Mouse (Mus musculus): ENCODE results near the gene Kcnmb3. TPM values are rescaled to one million over a fixed set of nuclear protein-coding genes. Genes with fewer than 3 reads are reported as not detected.

Gene Kcnmb3
- total and polyA plus RNA-seq, 3 experiments: not detected

DNA sequence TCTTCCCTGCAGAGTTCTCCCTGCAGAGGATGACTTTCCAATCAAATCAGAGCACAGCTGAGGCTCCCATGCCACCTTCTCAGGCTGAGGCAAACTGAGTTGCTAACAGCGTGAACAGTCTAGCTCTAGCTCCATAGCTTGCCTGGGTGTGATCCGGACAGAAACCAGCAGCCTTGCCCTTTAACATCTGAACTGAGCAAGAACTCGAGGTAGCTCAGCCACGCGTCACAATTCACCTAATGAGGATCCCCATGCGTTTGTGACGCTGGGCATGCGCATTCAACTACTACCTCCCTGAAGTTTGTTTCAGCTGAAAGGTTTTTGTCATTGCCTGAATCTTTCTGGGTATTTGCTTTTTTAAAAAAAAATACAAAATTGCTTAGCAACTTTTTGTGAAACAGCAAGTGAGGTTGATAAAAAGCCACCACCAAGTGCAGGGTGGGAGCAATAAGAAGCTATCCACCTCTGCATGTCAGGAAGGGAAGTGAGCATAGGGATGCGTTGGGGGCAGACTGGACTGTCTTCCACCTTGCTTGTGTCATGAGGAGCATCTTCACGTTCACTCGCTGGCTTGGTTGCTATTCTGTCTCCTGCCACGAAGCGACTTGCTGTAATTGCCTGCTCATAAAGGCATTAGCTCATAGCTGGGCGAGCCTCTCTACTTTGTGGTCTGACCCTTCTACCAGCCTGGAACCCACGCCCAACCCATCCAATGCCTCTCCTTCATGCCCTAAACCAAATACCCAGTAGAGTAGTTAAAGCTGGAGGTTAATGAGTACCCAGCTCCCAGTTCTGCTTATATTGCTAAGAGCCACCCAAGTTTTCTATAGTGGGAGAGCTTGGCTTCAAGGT is 1.7 kb downstream of the Kcnmb3 start:
- Histone ChIP-seq H3K27me3 (ENCODE audit: control insufficient read depth in 1 of 2, insufficient read depth in 2 of 2, low read length in 2 of 2) (peaks cover 0 to 3% of the 10 kb centered on the region in 2 experiments; a peak in 1 of 4 replicates), H3K4me1 (ENCODE audit: control insufficient read depth in 1 of 2, insufficient read depth in 2 of 2, low read length in 2 of 2) (peaks cover 0 to 2% of the 10 kb centered on the region in 2 experiments; a peak in 1 of 4 replicates), H3K9ac (ENCODE audit: control insufficient read depth, low read depth, low read length, poor library complexity, severe bottlenecking) (no peak overlapping the region), H3K9me3 (replicated peaks; ENCODE audit: insufficient read depth, low read length) (no peaks in the 10 kb centered on the region), H3K27ac (ENCODE audit: control insufficient read depth, low read depth, low read length) (no peak overlapping the region), H3K79me2 (ENCODE audit: control insufficient read depth, insufficient read depth, low read length, poor library complexity) (no peaks in the 10 kb centered on the region), H3K36me3 (ENCODE audit: control insufficient read depth in 1 of 2, insufficient read depth in 2 of 2, low read length in 2 of 2) (no peaks in the 10 kb centered on the region), H3K4me3 (ENCODE audit: control insufficient read depth in 1 of 2, insufficient read depth in 1 of 2, low read depth in 2 of 2, low read length in 2 of 2) (no peak overlapping the region)
- no peak for DNase-seq (ENCODE audit: low read depth, low spot score)
- TF ChIP-seq GATA1 (IDR thresholded peaks at IDR 0.05; ENCODE audit: low read depth, low read length) (no peak), MYC (IDR thresholded peaks at IDR 0.05; ENCODE audit: low read depth, low read length) (no peak), MAFK (IDR thresholded peaks at IDR 0.05; ENCODE audit: borderline replicate concordance, low read depth, low read length) (no peak), CTCF (IDR thresholded peaks at IDR 0.05 in 2 of 3, conservative IDR thresholded peaks at IDR 0.05 in 1 of 3; ENCODE audit: control insufficient read depth in 1 of 3, insufficient read depth in 1 of 3, low read depth in 2 of 3, low read length in 3 of 3, poor library complexity in 1 of 3, severe bottlenecking in 1 of 3) (no peak), POLR2AphosphoS2 (IDR thresholded peaks at IDR 0.05; ENCODE audit: low read length) (no peak), MAX (IDR thresholded peaks at IDR 0.05; ENCODE audit: low read length) (no peak), TAL1 (IDR thresholded peaks at IDR 0.05; ENCODE audit: low read length) (no peak), UBTF (IDR thresholded peaks at IDR 0.05; ENCODE audit: borderline replicate concordance, insufficient read depth, low read depth, low read length) (no peak), ZNF384 (IDR thresholded peaks at IDR 0.05; ENCODE audit: low read depth, low read length) (no peak), MEF2A (IDR thresholded peaks at IDR 0.05; ENCODE audit: extremely low read depth, insufficient replicate concordance, low read depth, low read length, poor library complexity, severe bottlenecking) (no peak), RAD21 (IDR thresholded peaks at IDR 0.05; ENCODE audit: low read depth, low read length) (no peak), ZMIZ1 (IDR thresholded peaks at IDR 0.05; ENCODE audit: low read depth, low read length) (no peak), TCF12 (IDR thresholded peaks at IDR 0.05; ENCODE audit: low read depth, low read length) (no peak), JUND (IDR thresholded peaks at IDR 0.05; ENCODE audit: low read depth, low read length) (no peak), E2F4 (IDR thresholded peaks at IDR 0.05; ENCODE audit: borderline replicate concordance, low read depth, low read length) (no peak), GABPA (IDR thresholded peaks at IDR 0.05; ENCODE audit: low read depth, low read length) (no peak), HCFC1 (IDR thresholded peaks at IDR 0.05; ENCODE audit: low read depth, low read length) (no peak)

DNA sequence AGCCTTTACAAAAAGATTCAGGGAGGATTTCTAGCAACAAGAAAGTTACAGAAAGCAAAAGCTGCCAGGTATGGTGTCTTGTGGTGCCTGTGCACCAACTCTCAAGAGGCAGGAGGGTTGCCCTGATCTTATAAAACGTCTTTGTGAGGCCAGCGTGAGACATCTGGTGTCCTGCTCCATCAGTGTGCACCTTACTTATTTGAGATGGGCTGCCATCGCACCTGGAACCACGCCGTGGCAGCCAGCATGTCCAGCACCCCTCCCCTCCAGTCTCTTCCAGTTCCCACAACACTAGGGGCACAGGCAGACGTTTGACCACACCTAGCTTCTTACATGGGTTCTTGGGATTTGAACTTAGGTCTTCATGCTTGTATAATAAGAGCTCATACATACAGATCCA is 3.9 kb downstream of the Kcnmb3 start:
- Histone ChIP-seq H3K9me3 (replicated peaks; ENCODE audit: insufficient read depth, low read length) (no peaks in the 10 kb centered on the region), H3K4me1 (ENCODE audit: control insufficient read depth in 1 of 2, insufficient read depth in 2 of 2, low read length in 2 of 2) (peaks cover 0 to 2% of the 10 kb centered on the region in 2 experiments; a peak in 1 of 4 replicates), H3K4me3 (ENCODE audit: control insufficient read depth in 1 of 2, insufficient read depth in 1 of 2, low read depth in 2 of 2, low read length in 2 of 2) (no peak overlapping the region), H3K27me3 (ENCODE audit: control insufficient read depth in 1 of 2, insufficient read depth in 2 of 2, low read length in 2 of 2) (no peaks in the 10 kb centered on the region), H3K9ac (ENCODE audit: control insufficient read depth, low read depth, low read length, poor library complexity, severe bottlenecking) (no peak overlapping the region), H3K36me3 (ENCODE audit: control insufficient read depth in 1 of 2, insufficient read depth in 2 of 2, low read length in 2 of 2) (no peaks in the 10 kb centered on the region), H3K79me2 (ENCODE audit: control insufficient read depth, insufficient read depth, low read length, poor library complexity) (no peaks in the 10 kb centered on the region), H3K27ac (ENCODE audit: control insufficient read depth, low read depth, low read length) (no peak overlapping the region)
- DNase-seq (ENCODE audit: low read depth, low spot score): no peak
- no peak for TF ChIP-seq JUND (IDR thresholded peaks at IDR 0.05; ENCODE audit: low read depth, low read length)
- no peak for TF ChIP-seq GATA1 (IDR thresholded peaks at IDR 0.05; ENCODE audit: low read depth, low read length)
- TF ChIP-seq ZNF384 (IDR thresholded peaks at IDR 0.05; ENCODE audit: low read depth, low read length): no peak
- TF ChIP-seq SMC3 (IDR thresholded peaks at IDR 0.05; ENCODE audit: low read depth, low read length): no peak
- no peak for TF ChIP-seq SIN3A (IDR thresholded peaks at IDR 0.05; ENCODE audit: low read length)
- no peak for TF ChIP-seq EP300 (IDR thresholded peaks at IDR 0.05; ENCODE audit: low read depth in 1 of 2, low read length in 2 of 2)
- TF ChIP-seq MEF2A (IDR thresholded peaks at IDR 0.05; ENCODE audit: extremely low read depth, insufficient replicate concordance, low read depth, low read length, poor library complexity, severe bottlenecking): no peak
- TF ChIP-seq UBTF (IDR thresholded peaks at IDR 0.05; ENCODE audit: borderline replicate concordance, insufficient read depth, low read depth, low read length): no peak
- no peak for TF ChIP-seq CTCF (IDR thresholded peaks at IDR 0.05 in 2 of 3, conservative IDR thresholded peaks at IDR 0.05 in 1 of 3; ENCODE audit: control insufficient read depth in 1 of 3, insufficient read depth in 1 of 3, low read depth in 2 of 3, low read length in 3 of 3, poor library complexity in 1 of 3, severe bottlenecking in 1 of 3)
- TF ChIP-seq KAT2A (conservative IDR thresholded peaks at IDR 0.05; ENCODE audit: low read depth, low read length): no peak
- no peak for TF ChIP-seq USF1 (IDR thresholded peaks at IDR 0.05; ENCODE audit: low read depth, low read length)
- no peak for TF ChIP-seq RAD21 (IDR thresholded peaks at IDR 0.05; ENCODE audit: low read depth, low read length)
- no peak for TF ChIP-seq E2F4 (IDR thresholded peaks at IDR 0.05; ENCODE audit: borderline replicate concordance, low read depth, low read length)

All from MEL (cell line).